Mouse (Mus musculus): ENCODE data around the gene Fhad1. TPM values are rescaled to one million over a fixed set of nuclear protein-coding genes. Genes with fewer than 3 reads are reported as not detected.

Fhad1 gene
- total RNA-seq, 2 experiments from 2014 or later = 4.6 to 5.1 TPM

DNA sequence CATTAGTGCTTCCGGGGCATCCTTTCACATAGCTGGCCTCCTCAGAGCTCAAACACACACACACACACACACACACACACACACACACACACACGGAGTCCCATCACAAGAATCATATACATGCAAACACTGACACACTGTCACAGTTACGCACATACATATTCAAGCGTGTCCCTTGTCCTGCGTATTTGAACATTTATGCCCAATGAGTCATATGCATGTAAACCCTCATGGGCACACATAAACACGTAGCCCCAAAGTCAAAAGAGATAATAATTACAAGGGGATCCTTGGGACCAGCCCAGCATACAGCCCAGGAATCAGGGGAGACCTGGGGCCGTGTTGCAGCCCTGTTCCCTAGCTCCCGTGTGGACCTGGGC is 112.4 kb downstream of the Fhad1 start:
- intact Hi-C loops (cut with DNase I) = no loop called here
- no peak for DNase-seq (ENCODE audit: low spot score in 2 of 2)

GRCm38 (mm10) chr4:141901711-141902478 is 113.0 kb downstream of the Fhad1 start:
- DNase-seq (ENCODE audit: low spot score in 2 of 2) = no peak

DNA sequence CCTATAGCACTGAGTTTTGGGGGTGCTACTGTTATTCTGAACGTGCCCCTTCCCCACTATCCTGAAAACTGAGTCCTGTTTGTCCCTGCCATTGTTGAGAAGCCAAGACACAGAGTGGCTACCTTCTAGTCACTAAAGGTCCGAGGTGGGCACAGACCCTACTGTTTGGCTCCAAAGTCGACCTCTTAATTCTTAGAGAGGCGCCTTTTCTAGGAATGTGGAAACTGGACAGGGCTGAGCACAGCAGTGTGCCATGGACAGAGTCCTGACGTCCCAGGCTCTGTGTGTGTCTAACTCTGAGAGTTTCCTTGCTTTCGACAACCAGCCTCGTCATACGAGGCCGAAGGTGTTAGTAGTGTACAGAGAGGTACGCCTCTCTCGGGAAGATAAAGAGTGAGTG is 114.5 kb downstream of the Fhad1 start:
- intact Hi-C loops (cut with DNase I) = no loop called here
- no peak for DNase-seq (ENCODE audit: low spot score in 2 of 2)

More at GRCm38 (mm10) chr4:141901711-141902478, 113.0 kb downstream of the Fhad1 start:
- intact Hi-C loops (cut with DNase I) = no loop called here

- peak in 1 of 2 experiments; percentile 39 for DNase-seq (ENCODE audit: low spot score in 2 of 2)
- intact Hi-C loops (cut with DNase I) = no loop called here
Observed at GRCm38 (mm10) chr4:141899936-141900335, 114.9 kb downstream of the Fhad1 start.

- intact Hi-C loops (cut with DNase I) = no loop called here
Observed at GRCm38 (mm10) chr4:141898905-141899304, 116.0 kb downstream of the Fhad1 start.

GRCm38 (mm10) chr4:141897838-141898237 is 117.0 kb downstream of the Fhad1 start:
- intact Hi-C loops (cut with DNase I) = no loop called here
- no peak for DNase-seq (ENCODE audit: low spot score in 2 of 2)

More at GRCm38 (mm10) chr4:141898905-141899304, 116.0 kb downstream of the Fhad1 start:
- DNase-seq (ENCODE audit: low spot score in 2 of 2) = no peak

GRCm38 (mm10) chr4:141897225-141897624 is 117.7 kb downstream of the Fhad1 start:
- peak in 1 of 2 experiments; percentile 51 for DNase-seq (ENCODE audit: low spot score in 2 of 2)
- intact Hi-C loops (cut with DNase I) = no loop called here

GRCm38 (mm10) chr4:141895772-141896171 is 119.1 kb downstream of the Fhad1 start:
- intact Hi-C loops (cut with DNase I) = no loop called here
- DNase-seq (ENCODE audit: low spot score in 2 of 2) = peak; percentile 43 to 88

DNA sequence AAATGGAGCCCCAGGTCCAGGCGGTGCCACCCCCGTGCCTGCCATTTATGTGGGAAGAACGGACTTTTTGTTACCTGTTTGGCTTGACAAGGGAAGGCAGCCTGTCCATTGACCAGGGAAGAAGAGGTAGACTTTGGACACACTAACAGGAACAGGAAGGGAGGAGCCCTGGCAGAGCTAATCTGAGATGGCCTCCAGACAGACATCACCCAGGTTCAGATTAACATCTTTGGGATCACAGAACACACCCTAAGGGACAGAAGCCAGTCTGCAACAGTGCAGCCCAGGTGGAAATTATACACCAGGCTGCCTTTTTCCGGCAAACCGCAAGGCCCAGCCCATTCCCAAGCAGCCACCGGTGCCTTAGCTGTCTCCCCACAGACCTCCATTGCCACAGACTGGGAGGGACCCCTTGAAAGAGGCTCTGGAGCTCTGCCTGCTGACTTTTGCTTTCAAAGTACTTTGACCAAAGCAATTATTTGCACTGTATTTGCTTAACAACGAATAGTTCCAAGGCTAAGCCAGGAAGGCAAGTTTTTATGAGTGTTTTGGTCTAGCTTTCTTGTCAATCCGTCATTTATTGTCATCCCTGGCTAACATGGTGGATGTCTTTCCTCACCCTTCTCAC is 121.6 kb downstream of the Fhad1 start:
- no peak for DNase-seq (ENCODE audit: low spot score in 2 of 2)
- intact Hi-C loops (cut with DNase I) = no loop called here

GRCm38 (mm10) chr4:141886385-141886968 is 128.4 kb downstream of the Fhad1 start:
- DNase-seq (ENCODE audit: low spot score in 2 of 2) = no peak
- intact Hi-C loops (cut with DNase I) = no loop called here

DNA sequence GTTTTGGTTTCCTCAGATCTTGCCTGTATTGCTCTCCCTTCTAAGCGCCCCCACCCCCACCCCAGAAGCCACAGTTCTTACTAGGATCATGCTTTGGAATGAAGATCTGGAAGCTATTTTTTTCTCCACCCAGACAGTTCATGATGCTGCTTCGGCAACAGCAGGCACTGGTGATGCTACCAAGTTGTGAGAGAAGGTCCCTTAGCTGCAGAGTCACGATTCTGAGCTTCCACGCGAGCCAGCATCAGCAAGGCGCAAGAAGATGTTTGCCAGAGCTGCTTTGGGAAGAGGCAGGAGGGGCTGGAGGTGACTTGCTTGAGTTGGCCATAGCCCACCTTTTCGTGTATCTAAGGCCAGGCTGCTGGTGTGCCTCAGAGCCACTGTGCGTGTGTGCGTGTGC is 129.4 kb downstream of the Fhad1 start:
- peak in 1 of 2 experiments; percentile 94 for DNase-seq (ENCODE audit: low spot score in 2 of 2)
- intact Hi-C loops (cut with DNase I) = no loop called here

DNA sequence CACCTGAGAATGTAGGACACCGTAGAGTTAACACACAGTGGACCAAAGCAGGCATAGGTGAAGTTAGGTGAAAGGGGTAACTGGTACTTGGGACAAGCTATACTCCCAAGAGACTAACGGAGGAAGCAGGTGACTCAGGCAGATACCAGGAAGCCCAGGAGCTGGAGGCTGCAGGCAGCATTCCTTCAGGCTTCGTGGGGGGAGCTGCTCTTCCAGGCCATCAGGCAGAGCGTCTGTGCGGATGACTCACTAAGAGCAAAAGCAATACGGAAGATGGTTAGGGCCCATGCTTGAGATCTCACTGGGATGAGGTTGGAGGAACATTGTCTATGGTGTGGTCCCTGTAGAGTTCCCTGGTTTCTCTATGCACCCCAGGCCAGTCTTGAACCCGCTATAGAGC is 132.0 kb downstream of the Fhad1 start:
- peak in 1 of 2 experiments; percentile 69 for DNase-seq (ENCODE audit: low spot score in 2 of 2)
- intact Hi-C loops (cut with DNase I) = no loop called here

DNA sequence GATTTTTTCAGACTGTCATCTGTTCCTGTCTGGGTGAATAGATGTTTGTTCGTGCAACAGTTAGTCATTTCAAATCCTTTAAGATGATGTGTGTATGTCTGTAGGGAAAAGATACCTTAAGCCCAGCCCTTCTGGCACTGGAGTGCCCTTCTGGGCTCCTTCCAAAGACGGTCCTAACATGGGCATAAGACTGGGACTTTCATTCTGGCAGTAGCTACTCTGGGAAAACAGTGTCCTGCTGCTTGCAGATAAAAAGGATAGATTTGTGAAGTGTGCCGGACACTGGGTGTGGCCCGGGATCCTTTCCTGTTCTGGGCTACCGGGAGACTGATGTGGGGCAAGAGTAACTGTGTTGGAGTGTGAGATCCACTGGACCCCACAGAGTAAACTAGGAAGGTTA is 132.9 kb downstream of the Fhad1 start:
- peak in 1 of 2 experiments; percentile 23 for DNase-seq (ENCODE audit: low spot score in 2 of 2)
- intact Hi-C loops (cut with DNase I) = no loop called here

GRCm38 (mm10) chr4:141881289-141881914 is 133.5 kb downstream of the Fhad1 start:
- DNase-seq (ENCODE audit: low spot score in 2 of 2) = no peak
- intact Hi-C loops (cut with DNase I) = no loop called here

GRCm38 (mm10) chr4:141879875-141880274 is 135.0 kb downstream of the Fhad1 start:
- DNase-seq (ENCODE audit: low spot score in 2 of 2) = no peak
- intact Hi-C loops (cut with DNase I) = no loop called here

GRCm38 (mm10) chr4:141879074-141879473 is 135.8 kb downstream of the Fhad1 start:
- intact Hi-C loops (cut with DNase I) = no loop called here
- DNase-seq (ENCODE audit: low spot score in 2 of 2) = peak in 1 of 2 experiments; percentile 90

DNA sequence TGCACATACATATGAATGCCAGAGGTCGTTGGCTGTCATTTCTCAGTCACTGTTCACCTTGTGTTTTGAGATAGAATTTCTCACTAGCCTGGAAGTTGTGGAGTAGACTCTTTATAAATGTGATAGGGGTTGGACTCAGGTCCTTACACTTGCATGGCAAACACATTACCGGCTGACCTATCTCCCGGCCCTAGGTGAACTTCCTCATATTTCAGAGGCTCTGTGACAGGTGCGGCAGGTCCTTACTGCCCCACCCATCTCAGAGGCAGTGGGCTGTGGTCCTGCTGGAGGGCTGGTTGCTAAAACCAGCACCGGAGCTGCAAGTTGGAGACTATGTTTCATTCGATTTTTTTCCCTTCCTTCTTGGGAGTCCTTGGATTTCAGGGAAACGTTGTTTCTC is 136.3 kb downstream of the Fhad1 start:
- DNase-seq (ENCODE audit: low spot score in 2 of 2) = no peak
- intact Hi-C loops (cut with DNase I) = no loop called here

DNA sequence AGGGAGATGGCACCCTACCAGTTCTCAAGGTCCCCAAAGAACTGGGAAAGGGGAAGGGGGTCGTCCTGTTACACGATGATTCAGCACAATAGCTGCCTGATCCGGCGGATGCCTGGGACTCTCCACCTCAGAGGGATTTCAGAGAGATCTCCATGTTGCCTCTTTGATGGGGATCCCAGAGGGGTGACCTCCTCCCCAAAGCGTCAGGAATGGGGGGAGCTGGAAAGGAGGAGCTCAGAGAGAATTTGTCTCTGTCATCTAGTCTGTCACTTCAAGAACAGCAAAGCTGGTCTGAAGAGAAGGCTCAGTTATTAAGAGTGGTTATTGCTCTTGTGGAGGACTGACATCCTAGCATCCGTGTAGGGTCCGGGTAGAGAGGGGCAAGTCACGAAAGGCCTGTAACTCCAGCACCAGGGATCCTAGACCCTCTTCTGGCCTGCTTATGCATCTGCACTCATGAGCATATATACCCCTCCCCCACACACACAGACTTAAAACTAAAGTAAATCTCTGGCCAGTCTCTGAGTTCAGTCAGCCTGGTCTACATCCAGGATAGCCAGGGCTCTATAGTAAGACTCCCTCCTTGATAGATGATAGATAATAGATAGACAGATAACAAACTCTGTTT is 139.3 kb downstream of the Fhad1 start:
- intact Hi-C loops (cut with DNase I) = loop anchor here (2.0 kb wide), 1 partner anchor 77 kb away; no protein-coding TSS in a partner anchor
- no peak for DNase-seq (ENCODE audit: low spot score in 2 of 2)

- DNase-seq (ENCODE audit: low spot score in 2 of 2) = peak; percentile 74 to 85
- intact Hi-C loops (cut with DNase I) = loop anchor here (2.0 kb wide), 1 partner anchor 78 kb away; no protein-coding TSS in a partner anchor
Observed at GRCm38 (mm10) chr4:141874601-141875460, 140.1 kb downstream of the Fhad1 start, which contains the start of gene Efhd2. Gene Efhd2, minus strand, starts transcription at chr4:141874920.
